Mouse (Mus musculus): ENCODE measurements around the gene Pet117. TPM values are rescaled to one million over a fixed set of nuclear protein-coding genes. Genes with fewer than 3 reads are reported as not detected.

The Pet117 gene
- 0.40 and 0.80 TPM in 2 replicates for polyA plus RNA-seq (2014; fragmentation: Nextera tagmentation; extraction: Ambion mirVana)

DNA sequence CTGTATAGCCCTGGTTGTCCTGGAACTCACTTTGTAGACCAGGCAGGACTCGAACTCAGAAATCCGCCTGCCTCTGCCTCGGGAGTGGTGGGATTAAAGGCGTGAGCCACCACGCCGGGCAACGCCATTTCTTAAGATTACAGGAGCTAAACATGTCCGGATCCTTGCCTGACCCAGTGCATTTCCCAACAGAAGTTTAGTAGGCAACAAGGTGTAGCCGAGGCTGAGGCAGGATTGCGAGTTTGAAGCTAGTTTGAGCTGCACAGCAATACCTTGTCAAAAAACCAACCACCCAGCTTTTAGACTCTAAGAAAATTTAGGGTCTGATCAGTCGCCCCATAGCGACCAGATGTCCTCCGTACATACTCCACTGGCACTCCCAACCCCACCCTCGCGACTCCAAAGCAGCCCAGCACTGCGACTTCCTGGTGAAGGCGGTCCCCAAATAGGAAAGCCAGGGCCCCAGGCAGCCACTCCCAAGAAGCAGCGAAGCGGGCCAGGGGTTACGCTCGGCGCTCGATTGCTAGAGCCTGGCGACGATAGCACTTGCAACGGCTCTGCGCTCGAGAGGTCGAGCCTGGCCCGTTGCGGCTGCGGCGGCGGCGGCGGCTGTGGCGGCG lies at the start of gene Pet117, which contains the start of gene Kat14:
Gene Pet117, plus strand, starts transcription at position 597 of the 620 bp plus-strand sequence.
Gene Kat14, plus strand, starts transcription at position 584 of the 620 bp plus-strand sequence.
- 3% methylated on average over 38 of the region's 38 CpGs for WGBS
- Histone ChIP-seq H3K4me2 (peak within 1 kb of the TSS; percentile 91), H3K36me3 (ENCODE audit: control insufficient read depth, insufficient read depth, low read length) (0 out of 2 replicates have a peak, but pooled peaks cover 5% of the 10 kb centered on the region), H3K4me1 (replicated peaks; ENCODE audit: control insufficient read depth, insufficient read depth, low read length) (peaks cover 5% of the 10 kb centered on the region; the same call in 1 of the 2 replicates), H3K27me3 (replicated peaks; ENCODE audit: control insufficient read depth, insufficient read depth, low read length) (no peaks in the 10 kb centered on the region), H3K9ac (ENCODE audit: low read depth, low read length) (peak within 1 kb of the TSS; percentile 91), H3K9me3 (ENCODE audit: control insufficient read depth, low read length) (no peaks in the 10 kb centered on the region), H3K4me3 (ENCODE audit: low read depth, low read length) (peak within 1 kb of the TSS; percentile 80), H3K27ac (ENCODE audit: low read depth, low read length) (peak within 1 kb of the TSS; percentile 94)
- peak; percentile 99 for DNase-seq (ENCODE audit: low spot score)
- peak; percentile 97 for ATAC-seq (replicated peaks; ENCODE audit: low FRiP score)

GRCm38 (mm10) chr2:144324218-144324617 lies 44.6 kb upstream of the Pet117 start:
- Histone ChIP-seq H3K9me3 (ENCODE audit: control insufficient read depth, low read length) (no peaks in the 10 kb centered on the region), H3K4me1 (replicated peaks; ENCODE audit: control insufficient read depth, insufficient read depth, low read length) (no peaks in the 10 kb centered on the region)
- whole genome bisulfite sequencing, result 63% methylated on average over 3 of the region's 3 CpGs

GRCm38 (mm10) chr2:144329451-144329850 lies 39.3 kb upstream of the Pet117 start:
- WGBS, result 7% methylated on average over 8 of the region's 10 CpGs
- Histone ChIP-seq H3K27ac (ENCODE audit: low read depth, low read length) (no peak overlapping the region), H3K9ac (ENCODE audit: low read depth, low read length) (no peak overlapping the region), H3K27me3 (replicated peaks; ENCODE audit: control insufficient read depth, insufficient read depth, low read length) (peaks cover 61% of the 10 kb centered on the region), H3K4me1 (replicated peaks; ENCODE audit: control insufficient read depth, insufficient read depth, low read length) (peaks cover 11% of the 10 kb centered on the region; the same call in 1 of the 2 replicates), H3K9me3 (ENCODE audit: control insufficient read depth, low read length) (no peaks in the 10 kb centered on the region), H3K4me3 (ENCODE audit: low read depth, low read length) (no peak overlapping the region), H3K36me3 (ENCODE audit: control insufficient read depth, insufficient read depth, low read length) (no peaks in the 10 kb centered on the region), H3K4me2 (peak overlapping the region; percentile 63)
- no peak for DNase-seq (ENCODE audit: low spot score)
- no peak for ATAC-seq (replicated peaks; ENCODE audit: low FRiP score)

More at GRCm38 (mm10) chr2:144324218-144324617, 44.6 kb upstream of the Pet117 start:
- Histone ChIP-seq H3K4me3 (ENCODE audit: low read depth, low read length) (no peak overlapping the region), H3K4me2 (no peak overlapping the region), H3K36me3 (ENCODE audit: control insufficient read depth, insufficient read depth, low read length) (no peaks in the 10 kb centered on the region), H3K27ac (ENCODE audit: low read depth, low read length) (no peak overlapping the region), H3K9ac (ENCODE audit: low read depth, low read length) (no peak overlapping the region), H3K27me3 (replicated peaks; ENCODE audit: control insufficient read depth, insufficient read depth, low read length) (peaks cover 9% of the 10 kb centered on the region)
- no peak for ATAC-seq (replicated peaks; ENCODE audit: low FRiP score)
- DNase-seq (ENCODE audit: low spot score), result no peak

- Histone ChIP-seq H3K4me3 (ENCODE audit: low read depth, low read length) (peak overlapping the region; percentile 53; the same call in 1 of the 2 replicates), H3K9me3 (ENCODE audit: control insufficient read depth, low read length) (no peaks in the 10 kb centered on the region), H3K27ac (ENCODE audit: low read depth, low read length) (no peak overlapping the region), H3K9ac (ENCODE audit: low read depth, low read length) (no peak overlapping the region), H3K4me2 (peak overlapping the region; percentile 63), H3K4me1 (replicated peaks; ENCODE audit: control insufficient read depth, insufficient read depth, low read length) (peaks cover 11% of the 10 kb centered on the region; the same call in 1 of the 2 replicates), H3K27me3 (replicated peaks; ENCODE audit: control insufficient read depth, insufficient read depth, low read length) (peaks cover 66% of the 10 kb centered on the region), H3K36me3 (ENCODE audit: control insufficient read depth, insufficient read depth, low read length) (no peaks in the 10 kb centered on the region)
- 7% methylated on average over 10 of the region's 10 CpGs for WGBS
- DNase-seq (ENCODE audit: low spot score) (no peak), ATAC-seq (replicated peaks; ENCODE audit: low FRiP score) (no peak)
These were observed 38.9 kb upstream of the Pet117 start for GRCm38 (mm10) chr2:144329937-144330336.

DNA sequence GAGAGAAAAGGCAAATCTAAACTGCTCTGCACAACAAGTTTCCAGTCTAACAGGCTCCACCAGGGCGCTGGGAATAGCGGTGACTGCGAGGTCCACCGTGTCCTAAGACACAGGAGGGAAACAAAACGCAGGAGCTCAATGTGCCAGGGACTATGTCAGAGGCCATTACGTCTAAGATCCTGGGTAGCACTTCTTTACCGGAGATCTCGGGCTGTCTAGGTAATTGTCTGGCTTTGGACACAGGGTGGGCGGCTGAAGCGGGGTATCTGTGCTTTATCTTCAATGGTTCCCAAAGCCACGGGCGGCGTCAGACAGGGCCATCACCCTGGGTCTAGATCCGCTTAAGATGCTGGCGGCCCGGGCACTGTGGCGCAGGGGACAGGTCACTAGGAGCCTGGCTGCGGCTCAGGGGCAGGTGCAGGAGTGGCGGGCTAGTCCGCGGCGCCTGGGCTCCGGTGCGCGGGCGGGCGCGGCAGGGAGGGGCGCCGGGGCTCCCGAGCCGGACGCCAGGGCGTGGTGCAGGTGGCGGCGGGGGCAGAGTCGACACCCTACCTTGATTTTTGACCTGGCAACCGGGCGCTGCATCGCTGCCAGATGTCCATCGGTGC lies 38.3 kb upstream of the Pet117 start:
- peak overlapping the region; percentile 53 for H3K4me3 ChIP-seq (ENCODE audit: low read depth, low read length)
- no peak overlapping the region for H3K27ac ChIP-seq (ENCODE audit: low read depth, low read length)
- peaks cover 66% of the 10 kb centered on the region for H3K27me3 ChIP-seq (replicated peaks; ENCODE audit: control insufficient read depth, insufficient read depth, low read length)
- peak overlapping the region; percentile 63 for H3K4me2 ChIP-seq
- peak; percentile 43 for DNase-seq (ENCODE audit: low spot score)
- no peaks in the 10 kb centered on the region for H3K36me3 ChIP-seq (ENCODE audit: control insufficient read depth, insufficient read depth, low read length)
- WGBS, result 1% methylated on average over 41 of the region's 41 CpGs
- H3K9me3 ChIP-seq (ENCODE audit: control insufficient read depth, low read length), result no peaks in the 10 kb centered on the region
- H3K4me1 ChIP-seq (replicated peaks; ENCODE audit: control insufficient read depth, insufficient read depth, low read length), result peaks cover 11% of the 10 kb centered on the region; the same call in 1 of the 2 replicates
- H3K9ac ChIP-seq (ENCODE audit: low read depth, low read length), result no peak overlapping the region; the same call in 1 of the 2 replicates
- no peak for ATAC-seq (replicated peaks; ENCODE audit: low FRiP score)

GRCm38 (mm10) chr2:144330960-144331371 lies 37.8 kb upstream of the Pet117 start:
- Histone ChIP-seq H3K9ac (ENCODE audit: low read depth, low read length) (no peak overlapping the region; the same call in 1 of the 2 replicates), H3K36me3 (ENCODE audit: control insufficient read depth, insufficient read depth, low read length) (no peaks in the 10 kb centered on the region), H3K4me2 (peak overlapping the region; percentile 63), H3K4me3 (ENCODE audit: low read depth, low read length) (peak overlapping the region; percentile 53), H3K9me3 (ENCODE audit: control insufficient read depth, low read length) (no peaks in the 10 kb centered on the region), H3K27me3 (replicated peaks; ENCODE audit: control insufficient read depth, insufficient read depth, low read length) (peaks cover 66% of the 10 kb centered on the region), H3K27ac (ENCODE audit: low read depth, low read length) (no peak overlapping the region), H3K4me1 (replicated peaks; ENCODE audit: control insufficient read depth, insufficient read depth, low read length) (peaks cover 11% of the 10 kb centered on the region; the same call in 1 of the 2 replicates)
- DNase-seq (ENCODE audit: low spot score), result no peak
- WGBS, result under 1% methylated on average over 50 of the region's 50 CpGs
- ATAC-seq (replicated peaks; ENCODE audit: low FRiP score), result no peak; the same call in 1 of the 2 replicates

GRCm38 (mm10) chr2:144331401-144332302 lies 37.1 kb upstream of the Pet117 start, which contains the start of gene Ovol2:
Gene Ovol2 (minus strand): TSS chr2:144332146.
- H3K27ac ChIP-seq (ENCODE audit: low read depth, low read length), result no peak within 1 kb of the TSS
- peak within 1 kb of the TSS; percentile 53 for H3K4me3 ChIP-seq (ENCODE audit: low read depth, low read length)
- H3K36me3 ChIP-seq (ENCODE audit: control insufficient read depth, insufficient read depth, low read length), result no peaks in the 10 kb centered on the region
- H3K4me1 ChIP-seq (replicated peaks; ENCODE audit: control insufficient read depth, insufficient read depth, low read length), result peaks cover 11% of the 10 kb centered on the region; the same call in 1 of the 2 replicates
- peaks cover 66% of the 10 kb centered on the region for H3K27me3 ChIP-seq (replicated peaks; ENCODE audit: control insufficient read depth, insufficient read depth, low read length)
- DNase-seq (ENCODE audit: low spot score), result peak; percentile 45
- peak within 1 kb of the TSS; percentile 63 for H3K4me2 ChIP-seq
- no peak within 1 kb of the TSS for H3K9ac ChIP-seq (ENCODE audit: low read depth, low read length)
- ATAC-seq (replicated peaks; ENCODE audit: low FRiP score), result peak; percentile 44; the same call in 1 of the 2 replicates
- 2% methylated on average over 62 of the region's 62 CpGs for WGBS
- H3K9me3 ChIP-seq (ENCODE audit: control insufficient read depth, low read length), result no peaks in the 10 kb centered on the region

DNA sequence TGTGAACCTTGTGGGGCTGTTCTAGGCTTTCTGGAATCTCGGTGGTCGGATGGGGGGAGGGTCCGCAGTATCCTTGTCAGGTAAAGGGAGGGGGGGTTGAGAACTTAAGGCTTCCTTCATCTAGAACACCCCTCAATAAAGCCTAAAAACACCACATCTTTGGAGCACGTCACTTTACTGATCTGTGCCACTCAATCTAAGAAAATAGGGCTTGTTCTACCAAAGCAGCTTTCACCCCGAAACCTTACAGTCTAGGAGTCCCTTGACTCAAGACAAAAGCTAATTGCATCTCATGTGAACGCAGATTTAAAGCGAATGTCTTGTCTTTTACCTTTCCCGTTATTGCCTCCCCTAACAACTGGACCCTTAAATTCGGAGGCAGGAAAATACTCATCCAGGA lies 36.3 kb upstream of the Pet117 start:
- Histone ChIP-seq H3K9me3 (ENCODE audit: control insufficient read depth, low read length) (no peaks in the 10 kb centered on the region), H3K4me2 (peak overlapping the region; percentile 63), H3K36me3 (ENCODE audit: control insufficient read depth, insufficient read depth, low read length) (no peaks in the 10 kb centered on the region), H3K27me3 (replicated peaks; ENCODE audit: control insufficient read depth, insufficient read depth, low read length) (peaks cover 66% of the 10 kb centered on the region), H3K9ac (ENCODE audit: low read depth, low read length) (no peak overlapping the region), H3K4me1 (replicated peaks; ENCODE audit: control insufficient read depth, insufficient read depth, low read length) (peaks cover 11% of the 10 kb centered on the region; the same call in 1 of the 2 replicates), H3K27ac (ENCODE audit: low read depth, low read length) (no peak overlapping the region), H3K4me3 (ENCODE audit: low read depth, low read length) (peak overlapping the region; percentile 53; the same call in 1 of the 2 replicates)
- DNase-seq (ENCODE audit: low spot score) (no peak), ATAC-seq (replicated peaks; ENCODE audit: low FRiP score) (no peak)
- WGBS, result 5% methylated on average over 9 of the region's 9 CpGs

Data from liver, embryonic 11.5 days (tissue).